In the genomic region with DNA sequence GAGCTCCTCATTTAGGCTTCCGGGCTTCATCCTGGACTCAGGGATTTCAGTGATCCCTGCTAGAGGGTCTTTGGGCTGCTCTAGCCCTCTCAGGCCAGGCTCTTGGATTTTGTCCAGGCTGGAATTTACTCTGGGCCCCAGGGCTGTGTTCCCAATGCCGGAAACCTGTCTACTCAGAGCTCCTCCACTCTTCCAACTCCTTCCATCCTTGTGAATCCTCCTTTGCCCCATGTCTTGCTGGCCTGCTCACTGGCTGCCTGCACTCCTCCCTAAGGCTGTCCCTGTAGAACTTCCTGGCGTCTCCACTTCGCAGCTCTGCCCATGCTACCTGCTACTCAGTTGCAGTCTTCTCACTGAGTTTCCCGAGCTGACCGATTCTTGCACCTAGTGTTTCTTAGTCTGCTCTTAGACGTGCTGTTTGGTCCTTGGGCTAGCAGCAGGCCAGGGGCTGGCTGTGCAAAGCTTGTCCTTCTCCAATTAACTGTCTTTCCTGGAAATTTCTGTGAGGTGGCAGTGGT, we compare ENCODE assay signal across 8 mouse cellular contexts. TPM values are rescaled to one million over a fixed set of nuclear protein-coding genes. Genes with fewer than 3 reads are reported as not detected.
DNase-seq lines count a peak whose midpoint lies in the region; ATAC-seq and TF ChIP-seq lines count a peak whose summit lies in the region.

No protein-coding gene starts in this region.

- no peak for TF ChIP-seq CTCF in ES-Bruce4 (IDR thresholded peaks at IDR 0.05; ENCODE audit: low read depth, low read length)

- H3K27me3 ChIP-seq in ES-Bruce4 (ENCODE audit: control insufficient read depth, insufficient read depth, low read length, poor library complexity, severe bottlenecking): no peaks in the 10 kb centered on the region
- no peaks in the 10 kb centered on the region for H3K27me3 ChIP-seq in forebrain, embryonic 15.5 days
- no peaks in the 10 kb centered on the region for H3K27me3 ChIP-seq in liver, embryonic 12.5 days (replicated peaks)

- no peak for TF ChIP-seq POLR2A in ES-Bruce4 (IDR thresholded peaks at IDR 0.05; ENCODE audit: insufficient read depth, low read length)

- peak overlapping the region; percentile 74 for H3K4me2 ChIP-seq in forebrain, embryonic 15.5 days (replicated peaks)
- peak overlapping the region; percentile 94 for H3K4me2 ChIP-seq in liver, embryonic 12.5 days

- no peak for TF ChIP-seq EP300 in ES-Bruce4 (IDR thresholded peaks at IDR 0.05; ENCODE audit: insufficient read depth, low read depth, low read length)

- H3K9ac ChIP-seq in ES-Bruce4 (ENCODE audit: low read depth, poor library complexity, severe bottlenecking): peak overlapping the region; percentile 88
- peak overlapping the region; percentile 82 for H3K9ac ChIP-seq in forebrain, embryonic 15.5 days (replicated peaks)
- H3K9ac ChIP-seq in liver, embryonic 12.5 days: peak overlapping the region; percentile 96

- H3K4me1 ChIP-seq in ES-Bruce4 (ENCODE audit: control insufficient read depth, insufficient read depth, low read length): peaks cover 5% of the 10 kb centered on the region
- peaks cover 28% of the 10 kb centered on the region for H3K4me1 ChIP-seq in forebrain, embryonic 15.5 days
- H3K4me1 ChIP-seq in liver, embryonic 12.5 days: peaks cover 77% of the 10 kb centered on the region

- no peak for ATAC-seq in forebrain, embryonic 15.5 days (replicated peaks)
- ATAC-seq in liver, embryonic 12.5 days: no peak
- ATAC-seq in megakaryocyte-erythroid progenitor cell, adult 5-6 weeks (replicated peaks; ENCODE audit: low FRiP score, low TSS enrichment, poor library complexity, severe bottlenecking): no peak

- no peaks in the 10 kb centered on the region for H3K9me3 ChIP-seq in ES-Bruce4 (replicated peaks; ENCODE audit: control insufficient read depth, insufficient read depth, low read length, poor library complexity, severe bottlenecking)
- H3K9me3 ChIP-seq in forebrain, embryonic 15.5 days: no peaks in the 10 kb centered on the region
- no peaks in the 10 kb centered on the region for H3K9me3 ChIP-seq in liver, embryonic 12.5 days (replicated peaks)

- peak; percentile 40 for DNase-seq in kidney, adult 18-20 months
- no peak for DNase-seq in kidney, postnatal 4 days
- peak; percentile 34 for DNase-seq in yolk sac, embryonic 10.5 days (ENCODE audit: low spot score)
- DNase-seq in frontal cortex, postnatal 36 days (ENCODE audit: low spot score in 2 of 2): no peak

- WGBS in forebrain, embryonic 15.5 days: 6% methylated on average over 7 of the region's 7 CpGs
- WGBS in liver, embryonic 12.5 days (ENCODE audit: insufficient replicate concordance): 3% methylated on average over 7 of the region's 7 CpGs

- H3K4me3 ChIP-seq in ES-Bruce4 (ENCODE audit: low read depth, low read length): peak overlapping the region; percentile 92
- H3K4me3 ChIP-seq in forebrain, embryonic 15.5 days: peak overlapping the region; percentile 88
- H3K4me3 ChIP-seq in liver, embryonic 12.5 days: peak overlapping the region; percentile 95

- 0 out of 2 replicates have a peak, but pooled peaks cover 3% of the 10 kb centered on the region for H3K36me3 ChIP-seq in ES-Bruce4 (ENCODE audit: control insufficient read depth, insufficient read depth, low read length, poor library complexity, severe bottlenecking)
- H3K36me3 ChIP-seq in forebrain, embryonic 15.5 days: no peaks in the 10 kb centered on the region
- peaks cover 31% of the 10 kb centered on the region for H3K36me3 ChIP-seq in liver, embryonic 12.5 days

- H3K27ac ChIP-seq in ES-Bruce4 (ENCODE audit: insufficient read depth, low read length): no peak overlapping the region
- H3K27ac ChIP-seq in forebrain, embryonic 15.5 days (replicated peaks): 0 out of 2 replicates have a peak overlapping the region, but pooled peaks have one; percentile 60
- peak overlapping the region; percentile 89 for H3K27ac ChIP-seq in liver, embryonic 12.5 days

RNA-seq across cellular contexts. Expression of a gene that starts 0.7 kb away (rescaled TPM):
- polyA plus RNA-seq in ES-Bruce4 (2011; ENCODE audit: insufficient read depth, insufficient read length, low read depth, missing spikeins): 22.5 and 26.1 TPM in 2 replicates
- polyA plus RNA-seq in forebrain, embryonic 15.5 days (2015; fragmentation: Nextera tagmentation; extraction: Ambion mirVana): 31.6 and 32.0 TPM in 2 replicates
- 170 and 173 TPM in 2 replicates for polyA plus RNA-seq in liver, embryonic 12.5 days (2016; fragmentation: Nextera tagmentation; extraction: Ambion mirVana)
- 46.0 and 52.1 TPM in 2 replicates for total RNA-seq in megakaryocyte-erythroid progenitor cell, adult 5-6 weeks (2014; fragmentation: Nextera tagmentation)
- 13.5 and 19.1 TPM in 2 replicates for total RNA-seq in megakaryocyte-erythroid progenitor cell, adult 5-6 weeks (2017)

RNA-seq across cellular contexts. Expression of a gene that starts 18.0 kb away (rescaled TPM):
- polyA plus RNA-seq in ES-Bruce4 (2011; ENCODE audit: insufficient read depth, insufficient read length, low read depth, missing spikeins): 20.5 and 21.6 TPM in 2 replicates
- polyA plus RNA-seq in forebrain, embryonic 15.5 days (2015; fragmentation: Nextera tagmentation; extraction: Ambion mirVana): 34.5 and 38.0 TPM in 2 replicates
- 9.3 and 9.6 TPM in 2 replicates for polyA plus RNA-seq in liver, embryonic 12.5 days (2016; fragmentation: Nextera tagmentation; extraction: Ambion mirVana)
- total RNA-seq in megakaryocyte-erythroid progenitor cell, adult 5-6 weeks (2014; fragmentation: Nextera tagmentation): 5.8 and 9.2 TPM in 2 replicates
- total RNA-seq in megakaryocyte-erythroid progenitor cell, adult 5-6 weeks (2017): 1.4 and 2.2 TPM in 2 replicates

RNA-seq across cellular contexts. Expression of a gene that starts 53.5 kb away (rescaled TPM):
- polyA plus RNA-seq in ES-Bruce4 (2011; ENCODE audit: insufficient read depth, insufficient read length, low read depth, missing spikeins): 46.6 and 54.0 TPM in 2 replicates
- 54.6 and 60.8 TPM in 2 replicates for polyA plus RNA-seq in forebrain, embryonic 15.5 days (2015; fragmentation: Nextera tagmentation; extraction: Ambion mirVana)
- polyA plus RNA-seq in liver, embryonic 12.5 days (2016; fragmentation: Nextera tagmentation; extraction: Ambion mirVana): 38.1 and 40.0 TPM in 2 replicates
- total RNA-seq in megakaryocyte-erythroid progenitor cell, adult 5-6 weeks (2014; fragmentation: Nextera tagmentation): 33.3 and 41.4 TPM in 2 replicates
- 78.6 and 101 TPM in 2 replicates for total RNA-seq in megakaryocyte-erythroid progenitor cell, adult 5-6 weeks (2017)

Comparison
In these comparisons a context has a peak if more than half of its experiments do, and no peak if none do; other contexts are left out.
1. DNase-seq: peak in kidney, adult 18-20 months (single experiment) and yolk sac, embryonic 10.5 days (single experiment); none in kidney, postnatal 4 days (0 of 2) and frontal cortex, postnatal 36 days (0 of 2).
2. Peak in every context shown above with its lines, with median percentiles within 50 percentile points of each other: H3K4me3 ChIP-seq and H3K9ac ChIP-seq.